Mouse (Mus musculus) C2C12 (cell line): ENCODE data around the gene Abcg1.

Source experiments
- MYOG ChIP-seq: IDR thresholded peaks from one replicate; pipeline ENCODE4 v1.6.1; 2011; ENCODE audit not compliant: control insufficient read depth, insufficient read length; ENCODE audit errors: extremely low read depth
- USF1 ChIP-seq: IDR thresholded peaks from one replicate; pipeline ENCODE4 v1.6.1; 2011; ENCODE audit warnings: low read depth, mild to moderate bottlenecking, control low read depth, moderate library complexity

DNA sequence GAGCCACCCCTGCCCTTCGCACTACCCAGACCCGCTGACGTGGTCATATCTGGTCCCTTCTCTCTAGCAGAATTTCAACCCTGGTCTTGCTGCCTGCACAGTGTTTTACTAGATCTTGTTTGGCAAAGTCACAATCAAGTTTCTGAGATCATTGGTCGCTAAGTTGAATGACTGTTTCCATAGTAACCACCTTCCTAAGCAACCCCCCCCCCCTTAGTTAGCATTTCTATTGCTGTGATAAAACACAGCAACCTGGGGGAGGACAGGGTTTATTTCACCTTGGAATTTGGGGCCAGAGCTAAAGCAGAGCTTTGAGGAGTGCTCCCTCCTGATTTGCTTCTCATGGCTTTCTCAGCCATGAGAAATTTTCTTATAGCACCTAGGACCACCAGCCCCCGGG is 37.3 kb downstream of the Abcg1 start:
- no peak for TF ChIP-seq MYOG
- TF ChIP-seq USF1, result no peak
